Mouse (Mus musculus) R1 (cell line): ENCODE results near the gene Zkscan5.
"Not testable (repeated sequence)": the region's sequence is repeated elsewhere in the genome, so short reads cannot be mapped to it uniquely, and the experiment has no call there.

Experiments used
- DNase-seq: peaks from one replicate; pipeline ENCODE4 v3.0.0-alpha.2; 2018; ENCODE audit warnings: low read depth, low spot score

Gene Zkscan5

GRCm38 (mm10) chr5:145213505-145213904 is 9.1 kb downstream of the Zkscan5 start:
- peak; percentile 86 for DNase-seq

GRCm38 (mm10) chr5:145214679-145215078 is 10.3 kb downstream of the Zkscan5 start:
- peak; percentile 86 for DNase-seq

GRCm38 (mm10) chr5:145217746-145218145 is 13.4 kb downstream of the Zkscan5 start:
- peak; percentile 77 for DNase-seq

- DNase-seq, result no peak
Observed at GRCm38 (mm10) chr5:145218206-145218605, 13.8 kb downstream of the Zkscan5 start.

- peak; percentile 74 for DNase-seq
Observed at GRCm38 (mm10) chr5:145218671-145219070, 14.3 kb downstream of the Zkscan5 start.

GRCm38 (mm10) chr5:145219981-145220380 is 15.6 kb downstream of the Zkscan5 start:
- peak; percentile 51 for DNase-seq

GRCm38 (mm10) chr5:145222840-145223239 is 18.5 kb downstream of the Zkscan5 start:
- peak; percentile 50 for DNase-seq

- no peak for DNase-seq
Observed at GRCm38 (mm10) chr5:145223395-145223794, 19.0 kb downstream of the Zkscan5 start.

- no peak for DNase-seq
Observed at GRCm38 (mm10) chr5:145226453-145226852, 22.1 kb downstream of the Zkscan5 start.

GRCm38 (mm10) chr5:145229283-145229682 is 24.9 kb downstream of the Zkscan5 start:
- DNase-seq, result not testable (repeated sequence)

- no peak for DNase-seq
Observed at GRCm38 (mm10) chr5:145230641-145231040, 26.3 kb downstream of the Zkscan5 start.

GRCm38 (mm10) chr5:145231367-145231871 is 27.1 kb downstream of the Zkscan5 start, which contains the start of gene Zfp655:
Gene Zfp655, plus strand, starts transcription at chr5:145231715.
- DNase-seq, result peak; percentile 97

GRCm38 (mm10) chr5:145231893-145232411 is 27.6 kb downstream of the Zkscan5 start:
- DNase-seq, result peak; percentile 41

GRCm38 (mm10) chr5:145234636-145235035 is 30.3 kb downstream of the Zkscan5 start:
- DNase-seq, result peak; percentile 72

GRCm38 (mm10) chr5:145249520-145249919 is 45.2 kb downstream of the Zkscan5 start:
- DNase-seq, result no peak
